Mouse (Mus musculus): Measurements from ENCODE around the gene Smdt1. TPM values are rescaled to one million over a fixed set of nuclear protein-coding genes. Genes with fewer than 3 reads are reported as not detected.

Gene Smdt1
- 303 and 321 TPM in 2 replicates for polyA plus RNA-seq (2015; fragmentation: Nextera tagmentation; extraction: Ambion mirVana)

DNA sequence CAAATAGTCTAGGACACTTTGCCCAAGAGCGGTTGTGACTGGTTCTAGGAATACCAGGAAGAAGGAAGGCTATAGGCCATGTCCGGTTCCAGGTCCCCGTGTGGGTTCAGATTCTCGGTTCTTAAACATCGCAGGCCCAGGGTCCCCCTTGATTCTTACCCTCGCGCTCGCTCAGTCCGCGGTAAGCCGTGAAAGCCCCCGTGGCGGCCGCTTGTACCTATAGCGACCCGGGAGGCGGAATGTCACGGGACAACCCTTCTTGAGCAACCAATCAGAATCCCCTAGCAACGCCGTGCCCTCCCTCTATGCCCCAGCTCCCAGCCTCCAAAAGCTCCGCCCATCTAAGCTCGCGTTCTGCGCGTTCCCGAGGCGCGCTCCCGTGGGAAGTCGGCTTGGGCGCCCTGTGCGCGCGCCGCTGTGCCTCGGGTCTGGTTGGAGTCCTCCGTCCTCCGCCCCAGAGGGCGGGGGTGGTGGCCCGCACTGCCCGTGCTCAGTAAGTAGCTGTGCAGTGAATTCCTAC, at the start of gene Smdt1, which contains the start of the genes Naga and Pheta2:
TSS of gene Smdt1 (plus strand) at position 367 of the 520 bp plus-strand sequence.
TSS of gene Naga (minus strand) at position 333 of the 520 bp plus-strand sequence.
TSS of gene Pheta2 (plus strand) at position 350 of the 520 bp plus-strand sequence.
- Histone ChIP-seq H3K27me3 (peaks cover 20% of the 10 kb centered on the region), H3K9me3 (replicated peaks) (no peaks in the 10 kb centered on the region), H3K4me1 (peaks cover 28% of the 10 kb centered on the region), H3K4me2 (peak within 1 kb of the TSS; percentile 66), H3K27ac (no peak within 1 kb of the TSS), H3K36me3 (ENCODE audit: poor library complexity, severe bottlenecking) (peaks cover 21% of the 10 kb centered on the region), H3K4me3 (peak within 1 kb of the TSS; percentile 53), H3K9ac (peak within 1 kb of the TSS; percentile 70)
- WGBS = under 1% methylated on average over 41 of the region's 41 CpGs
- ATAC-seq = peak; percentile 93

DNA sequence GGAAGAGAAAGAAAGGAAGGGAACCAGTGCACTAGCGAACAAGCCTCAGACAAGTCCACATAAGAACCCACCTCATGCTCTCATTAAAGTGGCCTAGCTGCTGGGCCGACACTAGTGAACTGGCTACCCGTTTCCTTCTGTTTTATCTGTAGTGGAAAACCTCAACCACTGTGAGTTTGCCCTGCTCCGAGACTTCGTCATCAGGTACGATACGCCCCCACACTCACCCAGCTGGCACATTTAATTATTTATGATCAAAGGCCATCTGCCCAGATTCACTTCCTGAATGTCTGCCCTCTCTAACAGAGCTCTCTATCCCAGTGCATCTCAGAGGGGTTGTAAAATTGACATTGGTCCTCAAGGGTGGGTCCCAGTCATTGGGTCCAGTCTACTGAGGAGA, 48.5 kb upstream of the Smdt1 start:
- Histone ChIP-seq H3K36me3 (ENCODE audit: poor library complexity, severe bottlenecking) (peaks cover 66% of the 10 kb centered on the region), H3K4me1 (peaks cover 22% of the 10 kb centered on the region), H3K9me3 (replicated peaks) (no peaks in the 10 kb centered on the region), H3K4me3 (no peak overlapping the region), H3K27ac (no peak overlapping the region), H3K4me2 (no peak overlapping the region), H3K9ac (no peak overlapping the region), H3K27me3 (no peaks in the 10 kb centered on the region)
- ATAC-seq = no peak
- WGBS = 90% methylated on average over 7 of the region's 7 CpGs

DNA sequence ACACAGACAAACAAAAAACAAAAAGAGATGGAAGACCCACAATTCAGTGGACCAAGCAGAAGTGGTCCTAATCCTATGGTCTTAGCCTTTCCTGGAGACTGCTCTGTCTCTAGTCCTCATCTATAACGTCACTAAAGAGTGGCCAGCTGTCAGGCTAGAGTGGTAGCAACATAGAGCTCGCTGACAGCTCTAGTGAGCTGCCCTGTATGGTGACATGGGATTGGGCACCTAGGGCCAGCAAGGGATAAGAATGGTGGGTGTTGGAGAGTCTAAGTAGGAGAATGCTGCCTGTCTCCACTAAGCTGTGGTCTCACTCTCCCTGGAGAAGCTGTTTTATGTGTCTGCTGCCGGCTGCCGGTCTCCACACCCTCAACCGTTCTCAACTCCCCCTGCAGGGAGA, 45.9 kb upstream of the Smdt1 start:
- H3K27ac ChIP-seq = peak overlapping the region; percentile 65
- H3K36me3 ChIP-seq (ENCODE audit: poor library complexity, severe bottlenecking) = peaks cover 40% of the 10 kb centered on the region
- peaks cover 22% of the 10 kb centered on the region for H3K4me1 ChIP-seq
- H3K4me3 ChIP-seq = no peak overlapping the region
- no peaks in the 10 kb centered on the region for H3K27me3 ChIP-seq
- H3K4me2 ChIP-seq = peak overlapping the region; percentile 28
- no peaks in the 10 kb centered on the region for H3K9me3 ChIP-seq (replicated peaks)
- ATAC-seq = peak; percentile 16; the same call in 1 of the 2 replicates
- no peak overlapping the region for H3K9ac ChIP-seq
- 17% methylated on average over 5 of the region's 5 CpGs for WGBS

DNA sequence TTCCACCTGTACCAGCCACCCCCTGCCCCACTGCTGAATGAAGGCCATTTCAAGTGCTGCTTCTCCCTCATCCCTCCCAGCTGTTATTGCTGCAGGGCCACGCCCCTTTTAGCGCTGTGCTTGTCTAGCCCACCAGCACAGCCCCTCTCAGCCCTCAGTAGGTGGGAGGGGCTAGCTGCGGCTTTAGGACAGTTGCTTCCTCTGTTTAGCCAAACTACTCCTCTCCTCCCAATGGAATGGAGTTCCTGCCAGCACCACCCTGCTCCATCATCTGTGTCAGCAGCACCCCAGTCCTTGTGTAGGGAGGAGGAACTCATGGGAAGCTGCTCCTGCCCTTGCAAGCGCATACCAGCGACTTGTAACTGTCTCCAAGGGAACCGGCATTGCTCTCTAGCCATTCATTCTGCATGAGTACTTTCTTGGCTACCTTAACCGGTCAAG, 45.5 kb upstream of the Smdt1 start:
- peaks cover 22% of the 10 kb centered on the region for H3K4me1 ChIP-seq
- no peak overlapping the region for H3K4me3 ChIP-seq
- H3K27me3 ChIP-seq = no peaks in the 10 kb centered on the region
- WGBS = 11% methylated on average over 7 of the region's 7 CpGs
- no peaks in the 10 kb centered on the region; the same call in 1 of the 2 replicates for H3K9me3 ChIP-seq (replicated peaks)
- peak overlapping the region; percentile 65 for H3K27ac ChIP-seq
- H3K9ac ChIP-seq = no peak overlapping the region; the same call in 1 of the 2 replicates
- peak overlapping the region; percentile 28 for H3K4me2 ChIP-seq
- H3K36me3 ChIP-seq (ENCODE audit: poor library complexity, severe bottlenecking) = peaks cover 35% of the 10 kb centered on the region
- peak; percentile 74 for ATAC-seq

DNA sequence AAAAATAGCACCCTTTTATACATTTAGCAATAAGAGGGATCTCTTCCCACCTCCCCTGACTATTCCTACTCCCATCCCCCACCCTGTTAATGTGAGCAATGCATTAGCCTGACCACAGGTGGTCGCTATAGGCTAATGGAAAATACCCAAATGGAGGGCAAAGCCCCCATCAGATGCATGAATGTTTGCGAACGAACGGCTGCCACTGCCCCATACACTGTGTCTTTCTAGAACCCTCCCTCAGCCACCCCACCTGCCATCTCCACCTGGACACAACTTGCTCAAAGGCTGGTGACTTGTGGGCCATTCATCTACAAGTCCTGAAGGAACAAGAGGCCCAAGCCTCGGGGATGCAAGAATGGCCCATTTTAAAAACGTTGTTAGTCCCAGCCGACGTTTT, 44.7 kb upstream of the Smdt1 start:
- no peak overlapping the region for H3K27ac ChIP-seq

DNA sequence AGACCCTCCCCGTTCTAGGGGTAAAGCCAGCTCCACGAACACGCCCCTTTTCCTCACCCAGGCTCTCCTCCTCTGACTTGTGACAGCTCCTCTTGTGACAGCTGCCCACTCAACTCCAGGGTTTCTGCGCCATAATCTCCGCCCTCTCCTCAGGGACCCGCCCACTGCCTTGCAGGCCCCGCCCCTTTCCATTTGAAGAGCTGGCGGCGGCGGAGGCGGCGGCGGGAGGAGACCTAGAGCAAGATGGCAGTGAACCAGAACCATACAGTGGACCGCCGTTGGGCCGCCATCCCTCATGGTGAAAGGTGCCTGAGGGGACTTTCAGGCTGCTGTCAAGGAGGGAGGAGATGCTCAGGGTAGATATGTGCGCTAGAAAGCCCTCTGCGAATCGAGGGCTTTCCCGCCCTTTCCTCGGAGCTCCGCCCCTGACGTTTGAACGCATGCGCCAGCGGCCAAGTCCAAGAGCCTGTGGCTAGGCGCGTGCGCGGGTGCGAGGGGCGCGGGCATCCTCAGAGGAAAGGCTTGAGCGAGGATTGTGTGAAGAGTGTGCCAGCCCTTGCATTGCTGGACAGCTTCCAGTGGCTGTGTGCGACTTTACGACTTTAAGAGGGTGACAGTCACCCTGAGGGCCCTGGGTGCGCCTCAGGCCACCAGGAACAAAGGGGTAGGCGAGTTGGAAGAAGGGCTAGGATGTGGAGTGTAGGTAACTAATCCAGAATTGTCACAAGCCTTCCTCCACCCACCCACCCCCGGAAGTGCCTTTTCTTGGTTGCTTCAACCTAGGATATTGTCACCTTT, 39.8 kb upstream of the Smdt1 start, which contains the start of gene Wbp2nl:
TSS of gene Wbp2nl (plus strand) at position 191 of the 798 bp plus-strand sequence.
- no peak for ATAC-seq
- 61% methylated on average over 38 of the region's 39 CpGs for WGBS
- H3K4me1 ChIP-seq = peaks cover 7% of the 10 kb centered on the region
- no peak within 1 kb of the TSS for H3K27ac ChIP-seq
- H3K4me2 ChIP-seq = no peak within 1 kb of the TSS
- H3K9me3 ChIP-seq (replicated peaks) = no peaks in the 10 kb centered on the region; the same call in 1 of the 2 replicates
- H3K9ac ChIP-seq = no peak within 1 kb of the TSS
- H3K27me3 ChIP-seq = peaks cover 5% of the 10 kb centered on the region; the same call in 1 of the 2 replicates
- H3K4me3 ChIP-seq = no peak within 1 kb of the TSS
- no peaks in the 10 kb centered on the region for H3K36me3 ChIP-seq (ENCODE audit: poor library complexity, severe bottlenecking)

More for the DNA sequence above, 44.7 kb upstream of the Smdt1 start:
- Histone ChIP-seq H3K4me2 (no peak overlapping the region), H3K9me3 (replicated peaks) (no peaks in the 10 kb centered on the region; the same call in 1 of the 2 replicates), H3K27me3 (peaks cover 3% of the 10 kb centered on the region; the same call in 1 of the 2 replicates), H3K9ac (no peak overlapping the region), H3K4me1 (peaks cover 22% of the 10 kb centered on the region), H3K36me3 (ENCODE audit: poor library complexity, severe bottlenecking) (peaks cover 28% of the 10 kb centered on the region), H3K4me3 (no peak overlapping the region)
- WGBS = 43% methylated on average over 8 of the region's 8 CpGs
- ATAC-seq = peak; percentile 37

DNA sequence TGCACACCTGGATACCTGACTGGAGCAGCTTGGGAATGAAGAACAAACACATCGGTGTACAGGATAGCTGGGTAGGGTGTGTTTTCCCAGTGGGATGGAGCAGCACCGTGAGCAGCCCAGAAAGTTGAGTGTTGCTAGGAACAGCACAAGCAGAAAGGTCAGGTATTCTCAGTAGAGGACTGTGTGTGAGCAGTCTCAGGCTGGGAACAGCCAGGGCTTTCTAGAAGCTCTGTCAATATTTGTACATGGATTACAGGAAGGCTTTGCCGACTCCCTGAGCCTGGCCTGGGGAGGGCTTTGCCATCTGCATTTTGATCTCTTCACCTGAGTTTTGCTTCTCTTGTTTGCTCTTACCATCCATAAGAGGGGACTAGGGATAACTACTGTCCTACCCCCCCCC, 31.7 kb upstream of the Smdt1 start:
- H3K4me3 ChIP-seq = no peak overlapping the region
- no peak overlapping the region for H3K9ac ChIP-seq
- H3K27me3 ChIP-seq = no peaks in the 10 kb centered on the region
- ATAC-seq = no peak
- H3K4me1 ChIP-seq = no peaks in the 10 kb centered on the region
- H3K36me3 ChIP-seq (ENCODE audit: poor library complexity, severe bottlenecking) = no peaks in the 10 kb centered on the region
- H3K27ac ChIP-seq = no peak overlapping the region
- 80% methylated on average over 3 of the region's 3 CpGs for WGBS
- no peak overlapping the region for H3K4me2 ChIP-seq
- no peaks in the 10 kb centered on the region for H3K9me3 ChIP-seq (replicated peaks)

DNA sequence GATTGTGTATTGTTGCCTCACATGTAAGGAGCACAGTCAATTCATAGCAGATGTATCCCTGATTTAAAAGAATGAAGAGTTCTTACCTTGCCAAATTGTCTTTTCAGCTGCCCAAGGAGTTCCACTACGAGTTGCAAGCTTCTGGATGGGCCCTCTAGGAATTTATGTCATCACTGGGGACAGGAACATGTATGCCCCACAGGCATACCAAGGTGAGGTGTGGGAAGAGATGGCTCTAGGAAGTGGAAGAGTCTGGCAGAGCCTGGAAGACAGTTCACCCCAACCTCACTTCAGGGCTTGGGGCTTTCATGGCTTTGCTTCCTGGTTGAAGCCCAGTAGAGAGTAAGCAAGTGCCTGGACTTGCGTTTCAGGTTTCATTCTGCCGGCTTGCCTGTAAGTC, 30.3 kb upstream of the Smdt1 start:
- no peak overlapping the region for H3K4me3 ChIP-seq
- H3K36me3 ChIP-seq (ENCODE audit: poor library complexity, severe bottlenecking) = no peaks in the 10 kb centered on the region
- H3K27ac ChIP-seq = no peak overlapping the region
- H3K27me3 ChIP-seq = no peaks in the 10 kb centered on the region
- 83% methylated on average over 3 of the region's 3 CpGs for WGBS
- no peak overlapping the region for H3K9ac ChIP-seq
- no peak overlapping the region for H3K4me2 ChIP-seq
- H3K9me3 ChIP-seq (replicated peaks) = no peaks in the 10 kb centered on the region
- no peak for ATAC-seq
- H3K4me1 ChIP-seq = no peaks in the 10 kb centered on the region

DNA sequence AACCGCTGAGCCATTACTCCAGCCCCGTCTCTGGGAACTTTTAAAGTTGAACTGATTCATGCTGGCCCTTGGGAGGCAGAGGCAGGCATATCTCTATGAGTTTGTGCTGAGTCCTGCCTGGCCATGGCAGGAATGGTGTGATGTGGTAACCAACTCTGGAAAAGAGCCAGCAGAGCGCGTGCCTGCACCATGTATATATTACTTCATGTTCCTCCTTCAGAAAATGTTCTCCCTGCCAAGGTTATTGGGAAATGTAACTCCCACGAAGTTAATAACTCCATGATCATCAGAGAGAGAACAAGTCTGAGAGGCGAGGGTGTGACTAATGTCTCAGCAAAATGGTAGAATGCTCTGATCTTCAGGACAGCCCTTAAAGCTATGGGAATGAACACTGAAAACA, 20.9 kb upstream of the Smdt1 start:
- no peak overlapping the region for H3K27ac ChIP-seq
- ATAC-seq = no peak
- WGBS = 90% methylated on average over 6 of the region's 6 CpGs

DNA sequence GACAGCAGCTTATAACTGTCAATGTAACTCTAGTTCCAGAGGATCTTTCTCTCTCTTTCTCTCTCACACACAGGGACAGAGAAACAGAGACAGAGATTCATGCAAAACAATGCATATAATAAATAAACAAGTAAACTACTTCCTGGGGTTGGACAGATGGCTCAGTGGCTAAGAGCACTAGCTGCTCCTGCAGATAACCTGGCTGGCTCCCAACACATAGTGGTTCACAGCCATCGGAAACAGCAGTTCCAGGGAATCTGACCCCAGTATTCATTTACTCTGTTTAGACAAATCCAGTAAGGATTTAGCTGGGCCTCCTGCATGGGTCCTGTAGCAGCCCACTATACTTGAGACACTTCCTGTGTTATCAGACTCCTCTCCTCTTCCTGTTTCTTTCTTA, 19.1 kb upstream of the Smdt1 start:
- WGBS = 82% methylated on average over 1 of the region's 1 CpGs
- ATAC-seq = no peak
- no peak overlapping the region for H3K4me2 ChIP-seq
- no peaks in the 10 kb centered on the region for H3K36me3 ChIP-seq (ENCODE audit: poor library complexity, severe bottlenecking)
- H3K4me3 ChIP-seq = no peak overlapping the region
- no peak overlapping the region for H3K9ac ChIP-seq
- H3K27ac ChIP-seq = no peak overlapping the region
- H3K9me3 ChIP-seq (replicated peaks) = no peaks in the 10 kb centered on the region
- no peaks in the 10 kb centered on the region for H3K27me3 ChIP-seq
- no peaks in the 10 kb centered on the region for H3K4me1 ChIP-seq

More for the DNA sequence above, 20.9 kb upstream of the Smdt1 start:
- H3K4me1 ChIP-seq = no peaks in the 10 kb centered on the region
- no peak overlapping the region for H3K9ac ChIP-seq
- no peak overlapping the region for H3K4me3 ChIP-seq
- no peak overlapping the region for H3K4me2 ChIP-seq
- no peaks in the 10 kb centered on the region for H3K9me3 ChIP-seq (replicated peaks)
- H3K36me3 ChIP-seq (ENCODE audit: poor library complexity, severe bottlenecking) = no peaks in the 10 kb centered on the region
- no peaks in the 10 kb centered on the region for H3K27me3 ChIP-seq

DNA sequence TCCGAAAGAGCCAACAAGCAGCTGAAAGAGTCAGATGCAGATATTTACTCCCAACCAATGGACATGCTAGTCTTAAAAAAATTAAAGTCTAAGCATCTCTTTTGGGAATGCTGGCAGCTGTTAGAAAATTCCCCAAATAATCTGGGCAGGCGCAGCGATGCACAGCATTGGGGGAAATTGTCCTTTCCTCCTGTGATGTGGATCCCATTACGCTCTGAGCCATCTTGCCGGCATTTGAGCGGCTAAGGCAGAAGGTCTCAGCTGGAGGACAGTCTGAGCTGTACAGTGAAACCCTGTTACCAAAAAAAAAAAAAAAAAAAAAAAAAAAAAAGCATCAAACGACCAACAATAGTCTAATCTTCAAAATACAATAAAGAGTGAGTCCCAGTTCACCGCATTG, 16.6 kb upstream of the Smdt1 start:
- WGBS = 80% methylated on average over 8 of the region's 8 CpGs
- Histone ChIP-seq H3K27me3 (no peaks in the 10 kb centered on the region), H3K9me3 (replicated peaks) (no peaks in the 10 kb centered on the region), H3K36me3 (ENCODE audit: poor library complexity, severe bottlenecking) (no peaks in the 10 kb centered on the region), H3K9ac (no peak overlapping the region), H3K4me1 (no peaks in the 10 kb centered on the region), H3K4me2 (no peak overlapping the region), H3K27ac (no peak overlapping the region), H3K4me3 (no peak overlapping the region)
- no peak for ATAC-seq

DNA sequence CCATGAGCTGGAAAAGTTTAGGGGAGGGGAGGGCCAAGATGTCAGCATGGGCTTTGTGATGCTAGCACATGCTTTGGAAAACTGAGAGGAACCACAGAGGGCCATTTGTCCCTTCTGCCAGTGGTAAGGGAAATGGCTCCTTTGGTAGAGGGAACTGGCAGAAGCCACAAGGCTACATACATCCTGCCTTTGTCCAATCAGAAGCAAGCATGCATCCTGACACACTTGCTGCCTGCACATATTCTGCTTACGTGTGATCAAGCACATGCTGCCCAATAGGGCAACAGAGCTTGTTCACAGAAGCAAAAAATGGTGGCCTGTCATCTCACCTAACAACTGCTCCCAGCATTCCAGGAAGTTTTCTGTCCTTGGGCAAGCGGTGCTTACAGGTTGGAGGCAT, 13.4 kb upstream of the Smdt1 start:
- H3K4me1 ChIP-seq = no peaks in the 10 kb centered on the region
- WGBS = 84% methylated on average over 2 of the region's 2 CpGs

More for the DNA sequence above, 13.4 kb upstream of the Smdt1 start:
- H3K9ac ChIP-seq = no peak overlapping the region
- H3K9me3 ChIP-seq (replicated peaks) = no peaks in the 10 kb centered on the region
- no peaks in the 10 kb centered on the region for H3K27me3 ChIP-seq
- H3K4me2 ChIP-seq = no peak overlapping the region
- ATAC-seq = no peak
- no peak overlapping the region for H3K4me3 ChIP-seq
- H3K27ac ChIP-seq = no peak overlapping the region
- peaks cover 8% of the 10 kb centered on the region for H3K36me3 ChIP-seq (ENCODE audit: poor library complexity, severe bottlenecking)
